Mouse (Mus musculus) liver, embryonic 14.5 days (tissue): ENCODE measurements around the gene Brsk1. TPM values are rescaled to one million over a fixed set of nuclear protein-coding genes. Genes with fewer than 3 reads are reported as not detected.
A peak's percentile ranks its signal among the peaks of the same experiment; 100 is the strongest.

Experiments used
- ATAC-seq: fragments of 200-750 bp; cut with Nextera tagmentation; 2 replicates; pipeline ENCODE4 v1.8.0; 2017; ENCODE audit warnings: moderate number of reproducible peaks, mild to moderate bottlenecking, moderate library complexity; ENCODE audit not compliant: insufficient read depth
- DNase-seq, 3 experiments: peaks; one replicate each; pipeline ENCODE4 v3.0.0-alpha.2; 2012 to 2013; ENCODE audit warnings: low read depth in 3 of 3, low spot score in 3 of 3
- H3K27ac ChIP-seq: fragments of 300-500 bp; sonication (generic); 2 replicates; pipeline ENCODE4 v1.5.1; 2014; ENCODE audit warnings: moderate library complexity, mild to moderate bottlenecking, control low read depth, inconsistent platforms
- H3K27me3 ChIP-seq: fragments of 300-500 bp; sonication (generic); 2 replicates; pipeline ENCODE4 v1.6.1; 2014; ENCODE audit warnings: mild to moderate bottlenecking, low read length, moderate library complexity; ENCODE audit not compliant: control insufficient read depth, insufficient read depth
- H3K36me3 ChIP-seq: fragments of 300-500 bp; sonication (generic); replicated peaks from 2 replicates; pipeline ENCODE4 v1.6.1; 2014; ENCODE audit warnings: low read depth; ENCODE audit not compliant: control insufficient read depth, insufficient read depth
- H3K4me1 ChIP-seq, 2 experiments: fragments of 200-500 bp in 1 of 2; fragments of 300-500 bp in 1 of 2; sonication (generic) in 1 of 2; replicated peaks; 2 replicates each; pipeline ENCODE4 v1.6.1; 2012 to 2014; ENCODE audit warnings: antibody characterized with exemption in 1 of 2, inconsistent platforms in 1 of 2, low read length in 1 of 2; ENCODE audit not compliant: control insufficient read depth in 2 of 2, insufficient read depth in 2 of 2
- H3K4me2 ChIP-seq: fragments of 300-500 bp; sonication (generic); 2 replicates; pipeline ENCODE4 v1.6.1; 2014; ENCODE audit warnings: low read depth, mild to moderate bottlenecking, control low read depth, moderate library complexity
- H3K4me3 ChIP-seq, 2 experiments: fragments of 200-500 bp in 1 of 2; fragments of 300-500 bp in 1 of 2; sonication (generic) in 1 of 2; 2 replicates each; pipeline ENCODE4 v1.5.1; 2012 to 2014; ENCODE audit warnings: low read depth in 2 of 2, low read length in 2 of 2, mild to moderate bottlenecking in 2 of 2, control low read depth in 1 of 2, inconsistent platforms in 1 of 2, moderate library complexity in 1 of 2; ENCODE audit not compliant: insufficient read depth in 1 of 2
- H3K9ac ChIP-seq: fragments of 300-500 bp; sonication (generic); replicated peaks from 2 replicates; pipeline ENCODE4 v1.6.1; 2014; ENCODE audit warnings: mild to moderate bottlenecking, control low read depth, moderate library complexity
- H3K9me3 ChIP-seq: fragments of 300-500 bp; sonication (generic); 2 replicates; pipeline ENCODE4 v1.6.1; 2016; ENCODE audit warnings: low read length, mixed read lengths; ENCODE audit not compliant: control insufficient read depth
- CTCF ChIP-seq: IDR thresholded peaks from 2 replicates; pipeline ENCODE4 v1.5.1; 2016; ENCODE audit warnings: antibody characterized with exemption, low read depth, control low read depth
- EP300 ChIP-seq: IDR thresholded peaks from 2 replicates; pipeline ENCODE4 v1.6.1; 2016; ENCODE audit warnings: antibody characterized with exemption, low read depth
- WGBS: fragments of 180-500 bp; shearing (Covaris S2); extraction: QIAGEN DNeasy Blood & Tissue Kit; methylation state at CpG from one replicate; pipeline ENCODE4 v1.1.7; 2014; ENCODE audit not compliant: insufficient replicate concordance; 5-methylcytosine and 5-hydroxymethylcytosine counted together
- polyA plus RNA-seq, 2 experiments: library from polyadenylated mRNA; depleted of rRNA in 1 of 2; stranded (reverse) in 1 of 2; unstranded in 1 of 2; fragments of >200 nt; fragmentation: Nextera tagmentation in 1 of 2; extraction: Ambion mirVana in 1 of 2; gene quantifications; 2 replicates each; pipeline versions ENCODE4 v1.2.1 to v1.2.3; 2012 to 2014

The Brsk1 gene
- polyA plus RNA-seq, 2 experiments: 0.39 TPM; not detected in 1

DNA sequence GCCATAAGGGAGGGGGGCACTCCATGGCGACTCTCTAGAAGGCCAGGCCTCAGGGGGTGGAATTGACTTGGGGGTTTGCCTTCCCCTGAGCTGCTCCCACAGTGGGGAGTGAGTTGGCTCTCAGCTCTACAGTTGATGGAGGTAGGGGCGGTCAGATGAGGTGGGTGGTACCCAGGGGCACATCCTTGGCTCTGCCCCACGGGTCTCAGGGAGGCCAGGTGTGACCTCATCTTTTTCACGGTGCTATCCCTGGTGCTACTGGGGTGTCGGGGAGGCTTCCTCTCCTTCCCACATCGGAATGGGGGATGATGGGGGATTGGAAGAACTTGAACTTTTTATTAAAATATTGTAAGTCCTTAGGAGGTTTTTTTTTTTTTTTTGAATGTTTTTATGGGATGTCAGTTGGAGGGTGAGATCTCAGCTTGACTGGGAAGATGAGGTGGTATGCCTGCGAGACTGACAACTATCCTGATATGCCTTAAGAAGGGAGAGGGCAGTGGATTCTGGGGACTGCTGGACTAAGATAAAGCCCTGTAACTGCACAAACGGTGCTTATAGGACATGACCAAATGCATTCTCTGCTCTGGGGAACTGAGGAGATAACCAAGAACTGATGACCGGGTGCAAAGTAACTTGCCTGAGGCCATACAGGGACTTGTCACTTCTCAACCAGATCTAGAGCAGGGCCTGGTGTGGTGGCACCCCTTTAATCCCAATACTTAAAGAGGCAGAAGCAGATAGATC lies 56.9 kb downstream of the Brsk1 start:
- H3K9ac ChIP-seq: peak overlapping the region; percentile 68
- peaks cover 15% of the 10 kb centered on the region for H3K36me3 ChIP-seq
- peak; percentile 83 to 86 (median 83) for DNase-seq
- H3K4me3 ChIP-seq: peak overlapping the region in 1 of 2 experiments; percentile 17; a peak in 3 of 4 replicates
- H3K27ac ChIP-seq: peak overlapping the region; percentile 97
- peaks cover 72 to 84% of the 10 kb centered on the region in 2 experiments for H3K4me1 ChIP-seq
- 26% methylated on average over 9 of the region's 9 CpGs for WGBS
- ATAC-seq: peak; percentile 68
- TF ChIP-seq CTCF (no peak), EP300 (peak; percentile 93)
- H3K27me3 ChIP-seq: no peaks in the 10 kb centered on the region
- peak overlapping the region; percentile 95 for H3K4me2 ChIP-seq
- H3K9me3 ChIP-seq: no peaks in the 10 kb centered on the region

DNA sequence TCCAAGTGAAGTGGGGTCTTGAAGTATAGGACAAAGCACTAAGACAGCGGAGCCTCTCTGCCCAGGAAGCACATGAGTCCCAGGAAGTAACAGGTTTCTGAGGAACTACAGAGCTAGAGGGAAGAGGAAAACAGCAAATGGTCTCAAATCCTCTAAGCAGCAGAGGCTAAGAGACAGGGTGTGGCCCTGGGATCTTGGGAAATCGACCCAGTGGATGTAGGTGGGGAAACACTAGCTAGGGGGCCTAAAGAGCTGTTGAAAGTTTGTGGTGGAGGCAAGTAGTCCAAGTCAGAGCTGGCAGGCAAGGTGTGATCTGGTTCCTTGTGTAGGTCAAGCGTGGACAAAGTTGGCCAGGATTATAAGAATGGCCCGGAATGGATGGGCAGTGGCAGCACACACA lies 57.9 kb downstream of the Brsk1 start:
- H3K27ac ChIP-seq: peak overlapping the region; percentile 97
- peak overlapping the region; percentile 68 for H3K9ac ChIP-seq
- 67% methylated on average over 4 of the region's 4 CpGs for WGBS
- DNase-seq (no peak), ATAC-seq (no peak)
- no peaks in the 10 kb centered on the region for H3K9me3 ChIP-seq
- no peak overlapping the region for H3K4me3 ChIP-seq
- TF ChIP-seq EP300 (no peak), CTCF (peak; percentile 27)
- peaks cover 74 to 80% of the 10 kb centered on the region in 2 experiments for H3K4me1 ChIP-seq
- H3K36me3 ChIP-seq: peaks cover 15% of the 10 kb centered on the region
- H3K27me3 ChIP-seq: no peaks in the 10 kb centered on the region
- H3K4me2 ChIP-seq: peak overlapping the region; percentile 95

- peak; percentile 51; the same call in 1 of the 2 replicates for TF ChIP-seq EP300
- no peak for TF ChIP-seq CTCF
- ATAC-seq (peak; percentile 9), DNase-seq (peak in 1 of 3 experiments; percentile 53)
- 40% methylated on average over 2 of the region's 2 CpGs for WGBS
- Histone ChIP-seq H3K27me3 (no peaks in the 10 kb centered on the region), H3K4me3 (no peak overlapping the region), H3K4me1 (peaks cover 69 to 73% of the 10 kb centered on the region in 2 experiments), H3K9me3 (no peaks in the 10 kb centered on the region), H3K36me3 (peaks cover 15% of the 10 kb centered on the region), H3K9ac (peak overlapping the region; percentile 50), H3K27ac (peak overlapping the region; percentile 97), H3K4me2 (peak overlapping the region; percentile 95)
Observed at GRCm38 (mm10) chr7:4749169-4749568, 58.8 kb downstream of the Brsk1 start.

- peaks cover 42 to 44% of the 10 kb centered on the region in 2 experiments for H3K4me1 ChIP-seq
Observed at GRCm38 (mm10) chr7:4751971-4752820, 61.8 kb downstream of the Brsk1 start.

More at GRCm38 (mm10) chr7:4751971-4752820, 61.8 kb downstream of the Brsk1 start:
- peak overlapping the region; percentile 63 for H3K4me2 ChIP-seq
- no peaks in the 10 kb centered on the region for H3K9me3 ChIP-seq
- H3K9ac ChIP-seq: peak overlapping the region; percentile 58
- no peaks in the 10 kb centered on the region; the same call in 1 of the 2 replicates for H3K36me3 ChIP-seq
- H3K27me3 ChIP-seq: no peaks in the 10 kb centered on the region
- 3% methylated on average over 30 of the region's 30 CpGs for WGBS
- H3K4me3 ChIP-seq: peak overlapping the region; percentile 60 to 75
- peak in 2 of 3 experiments; percentile 57 to 73 for DNase-seq
- ATAC-seq: peak; percentile 80
- no peak for TF ChIP-seq EP300
- TF ChIP-seq CTCF: no peak
- peak overlapping the region; percentile 71 for H3K27ac ChIP-seq
